Mouse (Mus musculus): ENCODE measurements around the gene Abhd2. TPM values are rescaled to one million over a fixed set of nuclear protein-coding genes. Genes with fewer than 3 reads are reported as not detected.

The Abhd2 gene
- polyA plus RNA-seq, 1 experiment: 32.5 TPM

- TF ChIP-seq POLR2A (IDR thresholded peaks at IDR 0.05; ENCODE audit: control insufficient read depth, extremely low read depth, insufficient read depth, low read length, poor library complexity): no peak
- no peak for TF ChIP-seq CTCF (IDR thresholded peaks at IDR 0.05; ENCODE audit: borderline replicate concordance, control insufficient read depth, extremely low read depth, insufficient read depth, low read length, poor library complexity)
- no peak overlapping the region for H3K4me3 ChIP-seq (ENCODE audit: control insufficient read depth, insufficient read depth, low read length)
- WGBS: 68% methylated on average over 7 of the region's 7 CpGs
- no peak overlapping the region for H3K27ac ChIP-seq (ENCODE audit: control insufficient read depth, insufficient read depth, low read length)
- no peak for DNase-seq
- H3K27me3 ChIP-seq (ENCODE audit: control insufficient read depth, insufficient read depth, low read length): no peaks in the 10 kb centered on the region
- H3K4me1 ChIP-seq (replicated peaks; ENCODE audit: control insufficient read depth, insufficient read depth, low read length): no peaks in the 10 kb centered on the region; the same call in 1 of the 2 replicates
- H3K36me3 ChIP-seq (ENCODE audit: control insufficient read depth, insufficient read depth, low read length): no peaks in the 10 kb centered on the region
Measured at GRCm38 (mm10) chr7:79247881-79248389, 25.1 kb upstream of the Abhd2 start.

DNA sequence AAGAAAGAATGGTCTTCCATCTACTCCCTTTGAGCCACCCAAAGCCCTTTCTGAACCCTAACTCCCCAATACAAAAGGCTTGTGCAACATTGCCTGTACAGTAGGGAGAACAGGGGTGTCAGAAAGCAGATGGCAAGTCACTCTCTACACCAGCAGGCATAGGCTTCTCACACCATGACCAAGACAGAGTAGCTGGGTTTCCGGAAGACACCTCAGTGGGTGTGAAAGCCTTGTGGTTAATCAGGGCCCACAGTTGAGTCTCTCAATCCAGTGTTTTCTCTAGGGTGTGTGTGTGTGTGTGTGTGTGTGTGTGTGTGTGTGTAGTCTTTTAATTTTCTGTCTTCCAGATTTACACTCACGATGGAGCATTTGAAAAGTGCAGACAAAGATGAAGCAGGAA is 23.4 kb upstream of the Abhd2 start:
- Histone ChIP-seq H3K27ac (ENCODE audit: control insufficient read depth, insufficient read depth, low read length) (no peak overlapping the region), H3K4me1 (replicated peaks; ENCODE audit: control insufficient read depth, insufficient read depth, low read length) (no peaks in the 10 kb centered on the region; the same call in 1 of the 2 replicates), H3K27me3 (ENCODE audit: control insufficient read depth, insufficient read depth, low read length) (no peaks in the 10 kb centered on the region), H3K4me3 (ENCODE audit: control insufficient read depth, insufficient read depth, low read length) (no peak overlapping the region), H3K36me3 (ENCODE audit: control insufficient read depth, insufficient read depth, low read length) (no peaks in the 10 kb centered on the region)
- TF ChIP-seq POLR2A (IDR thresholded peaks at IDR 0.05; ENCODE audit: control insufficient read depth, extremely low read depth, insufficient read depth, low read length, poor library complexity): no peak
- no peak for TF ChIP-seq CTCF (IDR thresholded peaks at IDR 0.05; ENCODE audit: borderline replicate concordance, control insufficient read depth, extremely low read depth, insufficient read depth, low read length, poor library complexity)
- 6% methylated on average over 2 of the region's 2 CpGs for WGBS
- DNase-seq: no peak

DNA sequence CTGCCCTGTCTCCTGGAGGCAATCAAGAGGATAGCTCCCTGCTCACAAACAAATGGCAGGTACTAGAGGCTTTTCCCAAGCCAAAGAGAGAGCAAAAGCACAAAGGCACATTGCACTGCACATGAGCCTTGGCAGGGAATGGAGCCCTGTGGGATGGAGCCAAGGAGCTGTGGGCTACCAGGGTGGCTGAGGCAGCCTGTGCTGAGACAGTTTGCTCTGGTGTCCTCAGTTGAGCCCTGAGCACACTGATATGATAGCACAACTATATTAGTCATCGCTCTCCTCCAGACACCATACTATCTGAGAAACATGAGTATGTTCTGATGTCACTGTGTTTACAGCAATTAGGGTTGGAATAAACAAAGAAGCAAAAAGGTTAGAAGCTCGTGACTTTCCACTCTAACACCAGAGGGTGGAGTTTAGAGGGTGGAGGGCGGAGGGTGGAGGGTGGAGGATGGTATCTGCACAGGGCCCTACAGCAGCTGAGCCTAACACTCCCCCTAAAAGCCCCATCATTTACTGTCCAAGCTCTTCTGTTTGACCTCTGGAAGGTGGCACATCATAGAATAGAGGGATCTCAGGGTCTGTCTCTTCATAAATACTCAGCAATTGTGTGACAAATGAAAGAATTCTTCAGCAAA is 18.6 kb upstream of the Abhd2 start:
- Histone ChIP-seq H3K4me1 (replicated peaks; ENCODE audit: control insufficient read depth, insufficient read depth, low read length) (no peaks in the 10 kb centered on the region), H3K4me3 (ENCODE audit: control insufficient read depth, insufficient read depth, low read length) (no peak overlapping the region), H3K27me3 (ENCODE audit: control insufficient read depth, insufficient read depth, low read length) (no peaks in the 10 kb centered on the region), H3K36me3 (ENCODE audit: control insufficient read depth, insufficient read depth, low read length) (no peaks in the 10 kb centered on the region), H3K27ac (ENCODE audit: control insufficient read depth, insufficient read depth, low read length) (no peak overlapping the region)
- TF ChIP-seq CTCF (IDR thresholded peaks at IDR 0.05; ENCODE audit: borderline replicate concordance, control insufficient read depth, extremely low read depth, insufficient read depth, low read length, poor library complexity) (no peak), POLR2A (IDR thresholded peaks at IDR 0.05; ENCODE audit: control insufficient read depth, extremely low read depth, insufficient read depth, low read length, poor library complexity) (no peak)
- DNase-seq: no peak
- 86% methylated on average over 3 of the region's 3 CpGs for WGBS

GRCm38 (mm10) chr7:79255350-79255749 is 17.6 kb upstream of the Abhd2 start:
- H3K4me1 ChIP-seq (replicated peaks; ENCODE audit: control insufficient read depth, insufficient read depth, low read length): no peaks in the 10 kb centered on the region
- no peak for TF ChIP-seq POLR2A (IDR thresholded peaks at IDR 0.05; ENCODE audit: control insufficient read depth, extremely low read depth, insufficient read depth, low read length, poor library complexity)
- TF ChIP-seq CTCF (IDR thresholded peaks at IDR 0.05; ENCODE audit: borderline replicate concordance, control insufficient read depth, extremely low read depth, insufficient read depth, low read length, poor library complexity): no peak
- H3K4me3 ChIP-seq (ENCODE audit: control insufficient read depth, insufficient read depth, low read length): no peak overlapping the region
- no peaks in the 10 kb centered on the region for H3K27me3 ChIP-seq (ENCODE audit: control insufficient read depth, insufficient read depth, low read length)
- no peaks in the 10 kb centered on the region for H3K36me3 ChIP-seq (ENCODE audit: control insufficient read depth, insufficient read depth, low read length)
- 85% methylated on average over 7 of the region's 7 CpGs for WGBS
- DNase-seq: no peak
- H3K27ac ChIP-seq (ENCODE audit: control insufficient read depth, insufficient read depth, low read length): no peak overlapping the region

GRCm38 (mm10) chr7:79255752-79256151 is 17.2 kb upstream of the Abhd2 start:
- H3K4me1 ChIP-seq (replicated peaks; ENCODE audit: control insufficient read depth, insufficient read depth, low read length): no peaks in the 10 kb centered on the region
- 92% methylated on average over 10 of the region's 10 CpGs for WGBS
- no peaks in the 10 kb centered on the region for H3K36me3 ChIP-seq (ENCODE audit: control insufficient read depth, insufficient read depth, low read length)
- no peaks in the 10 kb centered on the region for H3K27me3 ChIP-seq (ENCODE audit: control insufficient read depth, insufficient read depth, low read length)
- H3K27ac ChIP-seq (ENCODE audit: control insufficient read depth, insufficient read depth, low read length): no peak overlapping the region
- no peak for DNase-seq
- no peak overlapping the region for H3K4me3 ChIP-seq (ENCODE audit: control insufficient read depth, insufficient read depth, low read length)
- TF ChIP-seq POLR2A (IDR thresholded peaks at IDR 0.05; ENCODE audit: control insufficient read depth, extremely low read depth, insufficient read depth, low read length, poor library complexity) (no peak), CTCF (IDR thresholded peaks at IDR 0.05; ENCODE audit: borderline replicate concordance, control insufficient read depth, extremely low read depth, insufficient read depth, low read length, poor library complexity) (no peak)

GRCm38 (mm10) chr7:79256716-79257115 is 16.3 kb upstream of the Abhd2 start:
- Histone ChIP-seq H3K4me3 (ENCODE audit: control insufficient read depth, insufficient read depth, low read length) (no peak overlapping the region), H3K27me3 (ENCODE audit: control insufficient read depth, insufficient read depth, low read length) (no peaks in the 10 kb centered on the region), H3K27ac (ENCODE audit: control insufficient read depth, insufficient read depth, low read length) (no peak overlapping the region), H3K36me3 (ENCODE audit: control insufficient read depth, insufficient read depth, low read length) (no peaks in the 10 kb centered on the region), H3K4me1 (replicated peaks; ENCODE audit: control insufficient read depth, insufficient read depth, low read length) (no peaks in the 10 kb centered on the region)
- 98% methylated on average over 4 of the region's 4 CpGs for WGBS
- no peak for TF ChIP-seq CTCF (IDR thresholded peaks at IDR 0.05; ENCODE audit: borderline replicate concordance, control insufficient read depth, extremely low read depth, insufficient read depth, low read length, poor library complexity)
- no peak for TF ChIP-seq POLR2A (IDR thresholded peaks at IDR 0.05; ENCODE audit: control insufficient read depth, extremely low read depth, insufficient read depth, low read length, poor library complexity)
- DNase-seq: no peak

All from thymus, adult 2 months (tissue).